Mouse (Mus musculus) heart, adult 2 months (tissue): Measurements from ENCODE around the gene Fam222a. TPM values are rescaled to one million over a fixed set of nuclear protein-coding genes. Genes with fewer than 3 reads are reported as not detected.

Experiments used
- DNase-seq, 2 experiments: peaks; one replicate each; pipeline ENCODE4 v3.0.0; 2021
- H3K27ac ChIP-seq: fragments of 200-600 bp; 2 replicates; pipeline ENCODE4 v1.8.1; 2022
- H3K27me3 ChIP-seq: fragments of 200-500 bp; 2 replicates; pipeline ENCODE4 v1.6.1; 2012; ENCODE audit warnings: mild to moderate bottlenecking, low read length, inconsistent platforms, mixed read lengths; ENCODE audit not compliant: control insufficient read depth, insufficient read depth
- H3K36me3 ChIP-seq: fragments of 200-500 bp; 2 replicates; pipeline ENCODE4 v1.6.1; 2012; ENCODE audit warnings: low read length, inconsistent platforms; ENCODE audit not compliant: control insufficient read depth, insufficient read depth
- H3K4me1 ChIP-seq: fragments of 200-500 bp; 2 replicates; pipeline ENCODE4 v1.6.1; 2011; ENCODE audit warnings: low read length; ENCODE audit not compliant: control insufficient read depth, insufficient read depth
- H3K4me3 ChIP-seq: fragments of 200-600 bp; 2 replicates; pipeline ENCODE4 v1.8.1; 2022
- H3K79me2 ChIP-seq: fragments of 200-500 bp; replicated peaks from 2 replicates; pipeline ENCODE4 v1.6.1; 2012; ENCODE audit warnings: mild to moderate bottlenecking, inconsistent platforms, low read length, moderate library complexity, mixed read lengths; ENCODE audit not compliant: control insufficient read depth, insufficient read depth
- H3K9ac ChIP-seq: fragments of 200-500 bp; 2 replicates; pipeline ENCODE4 v1.6.1; 2012; ENCODE audit warnings: low read depth, mild to moderate bottlenecking, control low read depth, inconsistent platforms, low read length, mixed read lengths
- CTCF ChIP-seq: fragments of 200-600 bp; IDR thresholded peaks from 2 replicates; pipeline ENCODE4 v1.8.1; 2022; ENCODE audit warnings: antibody characterized with exemption, mild to moderate bottlenecking, moderate library complexity
- EP300 ChIP-seq: fragments of 200-500 bp; IDR thresholded peaks from 2 replicates; pipeline ENCODE4 v1.6.1; 2011; ENCODE audit warnings: low read depth, low read length, control low read depth; ENCODE audit not compliant: insufficient read depth
- POLR2A ChIP-seq: fragments of 200-500 bp; IDR thresholded peaks from 2 replicates; pipeline ENCODE4 v1.6.1; 2011; ENCODE audit warnings: mild to moderate bottlenecking, low read depth, low read length, control low read depth; ENCODE audit not compliant: insufficient read depth
- WGBS: fragments of 180-500 bp; shearing (Covaris S2); methylation state at CpG from one replicate; pipeline ENCODE4 v1.1.7; 2018; 5-methylcytosine and 5-hydroxymethylcytosine counted together
- intact Hi-C: fragments of 180-260 bp; cut with DNase I; formaldehyde crosslinking; loops from one replicate; pipeline ENCODE4 v1.15.1; 2025
- polyA plus RNA-seq: library from polyadenylated mRNA; depleted of rRNA; stranded (reverse); fragments of >200 nt; gene quantifications from 2 replicates; pipeline ENCODE4 v1.2.3, GENCODE M21; 2012
- total RNA-seq, 2 experiments: library from RNA; stranded (reverse); gene quantifications; 2 replicates each; pipeline ENCODE4 v1.2.3; 2021

Gene Fam222a
- total and polyA plus RNA-seq, 3 experiments, result 2.1 to 5.0 (median 2.8) TPM

- peak in 1 of 2 experiments; percentile 15 for DNase-seq
- Histone ChIP-seq H3K36me3 (no peaks in the 10 kb centered on the region), H3K4me1 (no peaks in the 10 kb centered on the region), H3K27ac (no peak overlapping the region), H3K79me2 (no peaks in the 10 kb centered on the region), H3K4me3 (no peak overlapping the region), H3K27me3 (no peaks in the 10 kb centered on the region), H3K9ac (no peak overlapping the region)
- intact Hi-C loops, result no loop called here
- 65% methylated on average over 6 of the region's 6 CpGs for WGBS
- no peak for TF ChIP-seq POLR2A
- TF ChIP-seq EP300, result no peak
- no peak for TF ChIP-seq CTCF
These were observed 38.2 kb downstream of the Fam222a start for GRCm38 (mm10) chr5:114605981-114606380.

- Histone ChIP-seq H3K9ac (no peak overlapping the region), H3K27ac (no peak overlapping the region), H3K4me1 (no peaks in the 10 kb centered on the region), H3K4me3 (no peak overlapping the region), H3K79me2 (no peaks in the 10 kb centered on the region), H3K27me3 (no peaks in the 10 kb centered on the region), H3K36me3 (no peaks in the 10 kb centered on the region)
- 34% methylated on average over 8 of the region's 8 CpGs for WGBS
- TF ChIP-seq CTCF (no peak), POLR2A (no peak), EP300 (no peak)
- intact Hi-C loops, result loop anchor here (2.0 kb wide), 1 partner anchor 41 kb away; no protein-coding TSS in a partner anchor
- peak; percentile 75 to 76 for DNase-seq
These were observed 39.8 kb downstream of the Fam222a start for GRCm38 (mm10) chr5:114607651-114608050.

- no peaks in the 10 kb centered on the region for H3K4me1 ChIP-seq
- WGBS, result 14% methylated on average over 12 of the region's 12 CpGs
- DNase-seq, result peak; percentile 65 to 86
- no peak overlapping the region for H3K9ac ChIP-seq
- peak; percentile 97 for TF ChIP-seq CTCF
- no peak for TF ChIP-seq POLR2A
- H3K27ac ChIP-seq, result no peak overlapping the region
- no peaks in the 10 kb centered on the region for H3K79me2 ChIP-seq
- no peaks in the 10 kb centered on the region for H3K27me3 ChIP-seq
- H3K36me3 ChIP-seq, result no peaks in the 10 kb centered on the region
- no peak overlapping the region for H3K4me3 ChIP-seq
- intact Hi-C loops, result loop anchor here (2.0 kb wide), 1 partner anchor 42 kb away; no protein-coding TSS in a partner anchor
These were observed 40.7 kb downstream of the Fam222a start for GRCm38 (mm10) chr5:114608516-114608915.

- no peak for TF ChIP-seq CTCF
- no peak for TF ChIP-seq EP300
- TF ChIP-seq POLR2A, result no peak
- Histone ChIP-seq H3K27me3 (no peaks in the 10 kb centered on the region), H3K36me3 (no peaks in the 10 kb centered on the region), H3K9ac (no peak overlapping the region), H3K79me2 (no peaks in the 10 kb centered on the region), H3K27ac (no peak overlapping the region), H3K4me3 (no peak overlapping the region), H3K4me1 (no peaks in the 10 kb centered on the region)
- intact Hi-C loops, result no loop called here
- no peak for DNase-seq
- WGBS, result 87% methylated on average over 10 of the region's 10 CpGs
These were observed 43.4 kb downstream of the Fam222a start for GRCm38 (mm10) chr5:114611256-114611655.

- no peak overlapping the region for H3K27ac ChIP-seq
- no peaks in the 10 kb centered on the region for H3K4me1 ChIP-seq
- TF ChIP-seq CTCF (peak; percentile 69), POLR2A (no peak)
- intact Hi-C loops, result no loop called here
- WGBS, result 65% methylated on average over 25 of the region's 25 CpGs
- H3K4me3 ChIP-seq, result no peak overlapping the region
- DNase-seq, result peak in 1 of 2 experiments; percentile 53
- no peak overlapping the region for H3K9ac ChIP-seq
- H3K36me3 ChIP-seq, result no peaks in the 10 kb centered on the region
- H3K27me3 ChIP-seq, result no peaks in the 10 kb centered on the region
- H3K79me2 ChIP-seq, result no peaks in the 10 kb centered on the region
These were observed 44.3 kb downstream of the Fam222a start for GRCm38 (mm10) chr5:114611968-114612608.

GRCm38 (mm10) chr5:114614863-114615262 is 47.0 kb downstream of the Fam222a start:
- Histone ChIP-seq H3K4me3 (no peak overlapping the region), H3K4me1 (no peaks in the 10 kb centered on the region), H3K79me2 (no peaks in the 10 kb centered on the region), H3K36me3 (no peaks in the 10 kb centered on the region), H3K27me3 (no peaks in the 10 kb centered on the region), H3K27ac (no peak overlapping the region), H3K9ac (no peak overlapping the region)
- intact Hi-C loops, result no loop called here
- TF ChIP-seq POLR2A (no peak), CTCF (no peak), EP300 (no peak)
- DNase-seq, result no peak
- 49% methylated on average over 7 of the region's 7 CpGs for WGBS
